Mouse (Mus musculus) 416B (cell line): ENCODE data around the gene Ctbp2.

Source experiments
- DNase-seq: peaks from one replicate; pipeline ENCODE4 v3.0.0; 2011; ENCODE audit warnings: low read depth

The Ctbp2 gene

GRCm38 (mm10) chr7:133007343-133007742 lies 116.8 kb downstream of the Ctbp2 start:
- DNase-seq: peak; percentile 69

- DNase-seq: no peak
These were observed 118.4 kb downstream of the Ctbp2 start for GRCm38 (mm10) chr7:133005772-133006171.

GRCm38 (mm10) chr7:133003421-133003820 lies 120.7 kb downstream of the Ctbp2 start:
- peak; percentile 90 for DNase-seq

- no peak for DNase-seq
These were observed 121.9 kb downstream of the Ctbp2 start for GRCm38 (mm10) chr7:133002271-133002670.

GRCm38 (mm10) chr7:133001388-133001787 lies 122.8 kb downstream of the Ctbp2 start:
- no peak for DNase-seq

GRCm38 (mm10) chr7:132999061-132999460 lies 125.1 kb downstream of the Ctbp2 start:
- no peak for DNase-seq

- no peak for DNase-seq
These were observed 125.5 kb downstream of the Ctbp2 start for GRCm38 (mm10) chr7:132998639-132999038.

- peak; percentile 61 for DNase-seq
These were observed 127.8 kb downstream of the Ctbp2 start for GRCm38 (mm10) chr7:132996391-132996790.

GRCm38 (mm10) chr7:132994628-132995191 lies 129.4 kb downstream of the Ctbp2 start:
- no peak for DNase-seq

GRCm38 (mm10) chr7:132994120-132994519 lies 130.0 kb downstream of the Ctbp2 start:
- DNase-seq: no peak

- DNase-seq: no peak
These were observed 131.1 kb downstream of the Ctbp2 start for GRCm38 (mm10) chr7:132992967-132993615.

- no peak for DNase-seq
These were observed 132.8 kb downstream of the Ctbp2 start for GRCm38 (mm10) chr7:132991240-132991900.

- DNase-seq: no peak
These were observed 134.3 kb downstream of the Ctbp2 start for GRCm38 (mm10) chr7:132989839-132990238.

- DNase-seq: peak; percentile 39
These were observed 141.5 kb downstream of the Ctbp2 start for GRCm38 (mm10) chr7:132982639-132983038.

- no peak for DNase-seq
These were observed 146.2 kb downstream of the Ctbp2 start for GRCm38 (mm10) chr7:132977981-132978380.

GRCm38 (mm10) chr7:132976079-132976478 lies 148.1 kb downstream of the Ctbp2 start:
- DNase-seq: no peak

- peak; percentile 32 for DNase-seq
These were observed 152.1 kb downstream of the Ctbp2 start for GRCm38 (mm10) chr7:132972079-132972478.

GRCm38 (mm10) chr7:132965707-132966106 lies 158.4 kb downstream of the Ctbp2 start:
- peak; percentile 46 for DNase-seq

GRCm38 (mm10) chr7:132964395-132964794 lies 159.8 kb downstream of the Ctbp2 start:
- no peak for DNase-seq

- no peak for DNase-seq
These were observed 173.5 kb downstream of the Ctbp2 start for GRCm38 (mm10) chr7:132950613-132951012.

- no peak for DNase-seq
These were observed 174.2 kb downstream of the Ctbp2 start for GRCm38 (mm10) chr7:132949968-132950367.

GRCm38 (mm10) chr7:132940569-132940968 lies 183.6 kb downstream of the Ctbp2 start:
- DNase-seq: no peak

- DNase-seq: no peak
These were observed 185.0 kb downstream of the Ctbp2 start for GRCm38 (mm10) chr7:132939118-132939517.
